Mouse (Mus musculus): ENCODE results near the gene E130208F15Rik.
A peak's percentile ranks its signal among the peaks of the same experiment; 100 is the strongest.

Gene E130208F15Rik

DNA sequence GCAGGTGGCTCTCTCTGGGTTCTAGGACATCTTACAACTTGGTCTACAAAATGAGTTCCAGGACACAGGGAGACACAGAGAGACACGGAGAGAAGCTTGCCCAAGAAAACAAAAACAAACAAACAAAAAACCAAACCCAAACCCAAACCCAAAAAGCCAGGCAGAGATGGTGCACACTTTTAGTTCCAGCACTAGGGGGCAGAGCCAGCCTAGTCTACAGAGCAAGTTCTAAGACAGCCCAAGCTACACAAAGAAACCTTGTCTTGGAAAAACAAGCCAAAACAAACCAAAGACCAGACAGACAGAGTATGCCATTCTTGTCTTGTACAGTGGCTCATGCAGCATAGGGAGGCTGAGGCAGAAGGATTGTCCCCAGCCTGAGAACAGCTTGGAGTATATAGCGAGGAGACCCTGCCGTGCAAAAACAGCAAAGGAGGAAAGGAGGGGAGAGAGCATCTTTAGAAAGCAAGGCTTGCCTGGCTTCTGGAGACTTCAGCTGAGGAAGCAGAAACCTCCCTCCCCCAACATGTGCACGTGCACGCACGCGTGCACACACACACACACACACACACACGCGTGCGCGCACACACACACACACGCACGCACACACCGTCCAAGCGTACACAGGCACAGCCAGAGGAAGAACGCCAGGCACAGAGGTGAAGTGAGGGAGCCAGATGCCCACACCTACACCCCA is 15.3 kb upstream of the E130208F15Rik start:
- DNase-seq (ENCODE audit: low read depth, low spot score): peak; percentile 56

DNA sequence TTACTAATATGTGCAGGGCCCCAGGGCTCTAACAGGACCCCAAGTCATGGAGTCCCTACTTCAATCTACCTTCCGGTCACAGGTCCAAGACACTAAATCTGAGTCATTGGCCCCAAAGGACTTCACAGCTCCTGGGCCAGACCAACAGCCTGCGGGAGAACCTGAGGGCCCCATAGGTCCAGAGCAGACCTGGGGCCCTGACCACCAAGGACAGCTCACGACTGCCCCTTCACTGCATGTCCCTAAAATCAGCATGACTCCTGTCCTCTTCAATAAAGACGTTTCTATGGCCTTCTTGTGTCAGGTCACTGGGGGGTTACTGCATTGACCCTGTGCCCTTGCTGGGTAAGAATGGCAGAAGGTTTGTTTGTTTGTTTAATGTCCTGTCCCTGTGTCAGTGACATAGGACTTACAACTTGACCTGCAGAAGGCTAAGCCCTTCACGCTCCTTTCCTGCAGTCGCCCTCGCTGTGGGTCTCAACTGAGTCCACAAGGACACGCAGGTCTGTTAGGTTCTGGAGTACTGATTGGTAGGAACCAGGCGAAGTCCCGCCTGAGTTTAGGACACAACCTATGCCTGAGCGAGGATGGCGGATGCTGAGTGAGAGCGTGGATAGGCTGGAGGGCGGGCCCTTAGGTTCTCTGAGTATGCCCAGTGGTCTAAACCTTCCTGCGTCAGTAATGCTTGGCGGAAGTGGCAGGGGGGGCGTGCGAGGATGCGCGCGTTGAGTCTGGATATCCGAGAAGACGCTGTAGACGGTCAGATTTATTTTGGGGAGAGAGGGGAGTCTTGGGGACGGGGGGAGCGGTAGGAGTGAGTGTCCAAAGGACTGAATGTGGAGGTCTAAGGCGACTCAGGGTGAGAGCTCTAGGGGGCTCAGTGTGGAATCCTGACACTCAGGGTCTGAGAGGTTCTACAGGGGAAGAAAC is 13.2 kb upstream of the E130208F15Rik start, which contains the start of gene Alkbh6:
Gene Alkbh6, plus strand, starts transcription at position 642 of the 930 bp plus-strand sequence.
- DNase-seq (ENCODE audit: low read depth, low spot score): peak; percentile 97

DNA sequence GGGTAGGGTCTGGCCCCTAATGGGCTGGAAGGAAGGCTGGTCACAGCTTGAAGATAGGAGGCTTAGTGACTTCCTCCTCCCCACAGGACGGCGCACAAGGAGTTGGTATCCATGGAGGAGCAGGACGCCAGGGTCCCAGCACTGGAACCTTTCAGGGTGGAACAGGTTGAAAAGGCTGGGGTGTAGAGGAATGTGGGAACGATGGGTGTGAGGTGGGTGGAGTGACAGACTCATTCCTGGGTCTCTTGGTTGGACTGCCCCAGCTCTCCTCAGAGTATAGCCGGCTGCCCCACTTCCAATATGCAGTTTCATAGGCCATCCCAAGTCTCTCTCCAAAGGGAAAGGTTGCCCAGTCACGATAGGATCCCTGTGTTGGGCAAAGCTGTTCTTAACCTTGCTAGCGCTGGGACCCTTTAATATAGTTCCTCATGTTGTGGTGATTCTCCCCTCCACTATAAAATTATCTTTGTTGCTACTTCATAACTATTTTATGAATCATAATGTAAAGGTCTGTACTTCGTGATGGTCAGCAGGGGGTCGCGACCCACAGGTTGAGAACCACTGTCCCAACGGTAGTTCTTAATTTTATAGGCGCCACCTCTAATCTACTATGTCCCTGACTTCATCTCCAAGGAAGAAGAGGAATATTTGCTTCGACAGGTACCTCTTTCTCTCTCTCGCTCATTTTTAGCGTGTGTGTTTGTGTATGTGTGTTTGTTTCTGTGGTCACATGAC is 12.0 kb upstream of the E130208F15Rik start:
- DNase-seq (ENCODE audit: low read depth, low spot score): no peak

DNA sequence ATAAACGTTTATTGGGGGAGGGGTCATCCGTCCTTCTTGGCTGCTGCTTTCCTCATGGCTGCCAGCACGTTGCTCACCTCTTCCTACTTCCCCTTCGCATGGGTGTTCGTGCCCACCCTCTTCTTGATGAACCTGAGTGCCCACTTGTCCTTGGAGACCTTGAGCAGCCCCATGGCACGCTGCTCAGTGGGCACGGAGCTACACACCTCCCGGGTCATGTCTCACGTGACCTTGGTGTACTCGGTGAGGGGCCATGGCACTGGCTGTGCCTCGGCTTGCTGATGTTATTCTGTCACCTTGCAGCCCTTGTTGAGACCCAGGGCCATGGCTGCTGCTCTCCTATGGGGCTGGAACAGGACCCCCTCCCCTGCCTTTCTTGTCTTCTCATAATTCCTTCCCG is 11.4 kb upstream of the E130208F15Rik start:
- DNase-seq (ENCODE audit: low read depth, low spot score): no peak

DNA sequence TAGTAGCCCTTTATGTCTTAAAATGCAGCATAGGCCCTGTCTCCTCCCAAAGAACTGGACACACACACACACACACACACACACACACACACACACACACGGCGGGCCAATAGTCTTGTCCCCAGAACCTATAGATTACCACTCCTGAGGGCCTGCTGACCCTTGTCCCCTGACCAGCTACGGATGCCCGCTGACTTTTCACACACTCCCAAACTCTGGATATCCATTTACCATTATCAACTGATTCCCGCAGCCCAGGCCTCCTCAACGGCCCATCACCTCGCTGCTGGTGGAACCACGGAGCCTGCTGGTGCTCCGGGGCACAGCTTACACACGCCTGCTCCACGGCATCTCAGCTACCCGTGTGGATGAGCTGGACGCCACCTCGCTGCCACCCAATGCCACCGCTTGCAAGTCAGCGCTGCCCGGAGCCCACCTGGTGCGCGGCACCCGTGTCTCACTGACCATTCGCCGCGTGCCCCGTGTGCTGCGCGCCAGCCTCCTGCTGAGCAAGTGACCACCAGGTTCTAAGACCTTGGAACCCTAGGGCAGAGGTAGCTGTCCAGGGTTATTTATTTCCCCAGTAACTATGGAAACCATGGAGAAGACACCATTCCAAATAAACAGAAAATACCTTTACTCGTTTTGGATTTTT is 7.7 kb upstream of the E130208F15Rik start:
- DNase-seq (ENCODE audit: low read depth, low spot score): no peak

DNA sequence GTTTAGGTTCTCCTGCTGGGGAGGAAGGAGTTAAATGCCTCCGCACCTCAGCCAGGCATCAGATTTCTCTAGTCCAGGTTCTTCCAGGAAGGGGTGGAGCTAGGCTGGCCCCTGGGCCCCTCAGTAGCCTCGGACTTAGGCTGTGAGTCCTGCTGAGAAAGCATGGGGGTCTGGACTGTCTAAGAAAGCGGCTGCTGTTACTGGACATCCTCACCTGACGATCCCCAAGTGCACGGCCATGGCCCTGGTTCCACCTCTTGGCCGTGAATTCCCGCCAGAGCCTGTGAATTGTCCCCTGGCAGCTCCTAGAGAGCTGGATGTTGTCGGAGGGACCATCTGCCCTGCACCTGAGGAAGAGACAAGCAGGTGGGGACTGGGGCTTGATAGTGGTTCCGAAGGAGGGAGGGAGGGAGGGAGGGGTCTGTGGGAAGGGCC is 6.8 kb upstream of the E130208F15Rik start, which contains the start of gene Syne4:
Gene Syne4, plus strand, starts transcription at position 87 of the 435 bp plus-strand sequence.
- DNase-seq (ENCODE audit: low read depth, low spot score): no peak

DNA sequence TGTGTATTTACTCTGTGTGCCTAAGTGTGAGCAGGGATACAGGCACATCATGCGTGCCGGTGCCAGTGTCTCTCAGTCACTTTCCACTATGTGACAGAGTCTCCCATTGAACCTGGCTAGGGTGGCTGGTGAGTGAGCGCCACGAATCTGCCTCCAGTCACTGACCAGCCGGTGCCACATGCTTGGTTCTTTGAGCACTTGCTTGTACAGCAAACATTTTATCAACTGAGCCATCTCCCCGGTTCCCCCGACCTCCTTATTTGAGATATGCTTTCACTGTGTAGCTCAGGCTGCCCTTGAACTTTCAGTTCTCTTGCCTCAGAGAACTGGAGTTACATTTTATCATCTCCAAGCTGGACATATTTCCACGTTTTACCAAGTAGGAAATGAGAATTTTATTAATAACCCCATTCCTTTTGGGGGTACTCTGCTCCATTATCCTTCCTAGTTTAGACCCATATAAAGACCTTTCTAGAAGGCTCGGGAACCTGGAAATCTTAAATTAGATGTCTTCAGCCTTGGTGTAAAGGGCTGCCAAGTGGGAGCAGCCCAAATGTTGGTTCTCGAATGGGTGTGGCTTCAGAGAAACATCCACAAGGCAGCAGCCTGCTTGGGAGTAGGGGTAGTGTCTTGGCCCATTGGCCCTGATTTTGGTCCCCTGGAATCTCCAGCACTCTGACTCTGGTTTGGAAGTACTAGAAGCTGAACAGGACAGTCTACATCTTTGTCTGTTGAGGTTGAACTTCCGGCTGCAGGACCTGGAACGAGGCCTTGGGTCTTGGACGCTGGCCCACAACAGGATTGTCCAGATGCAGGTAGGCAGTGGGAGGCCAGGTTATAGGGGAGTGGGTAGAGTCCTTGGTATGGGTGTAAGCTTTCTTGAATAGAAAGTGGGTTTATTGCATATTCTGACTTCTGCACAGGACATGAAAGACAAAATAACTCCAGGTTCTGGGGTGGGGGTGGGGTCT is 5.7 kb upstream of the E130208F15Rik start:
- DNase-seq (ENCODE audit: low read depth, low spot score): no peak

DNA sequence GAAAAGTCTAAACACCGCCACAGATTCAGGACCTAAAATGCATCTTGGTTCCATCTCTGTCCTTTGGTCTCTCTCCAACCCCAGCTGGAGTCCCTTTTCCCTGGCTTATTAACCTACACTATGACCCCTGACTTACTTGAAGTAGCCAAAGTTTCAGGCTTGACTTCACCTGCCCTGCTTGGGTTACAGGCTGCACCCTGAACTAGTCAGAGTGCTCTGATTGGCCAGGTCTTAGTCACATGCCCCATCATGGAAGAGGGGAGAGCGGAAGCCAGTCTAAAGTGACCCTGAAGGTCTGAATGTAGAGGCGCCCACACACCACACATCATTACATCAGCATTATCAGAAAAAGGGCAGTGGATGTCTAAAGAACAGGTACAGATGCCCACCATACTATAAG is 3.4 kb upstream of the E130208F15Rik start:
- no peak for DNase-seq (ENCODE audit: low read depth, low spot score)

DNA sequence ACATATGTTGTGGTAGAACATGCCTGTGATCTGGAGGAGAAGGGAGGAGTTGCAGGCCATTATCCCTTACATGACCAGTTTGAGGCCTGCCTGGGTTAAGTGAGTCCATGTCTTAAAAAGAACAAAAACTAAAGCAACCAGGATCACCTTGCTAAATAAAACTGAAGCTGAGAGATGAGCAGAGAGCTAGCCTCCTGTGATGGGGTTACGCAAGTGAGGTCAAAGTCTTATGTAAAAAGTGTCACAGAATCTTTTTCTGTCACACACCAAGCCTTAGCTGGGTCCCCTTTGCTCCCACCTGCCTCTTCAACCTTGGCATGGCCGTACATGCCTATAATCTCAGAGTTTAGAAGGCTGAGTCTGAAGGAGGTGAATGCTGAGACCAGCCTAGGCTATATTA is 594 bp upstream of the E130208F15Rik start:
- DNase-seq (ENCODE audit: low read depth, low spot score): no peak

DNA sequence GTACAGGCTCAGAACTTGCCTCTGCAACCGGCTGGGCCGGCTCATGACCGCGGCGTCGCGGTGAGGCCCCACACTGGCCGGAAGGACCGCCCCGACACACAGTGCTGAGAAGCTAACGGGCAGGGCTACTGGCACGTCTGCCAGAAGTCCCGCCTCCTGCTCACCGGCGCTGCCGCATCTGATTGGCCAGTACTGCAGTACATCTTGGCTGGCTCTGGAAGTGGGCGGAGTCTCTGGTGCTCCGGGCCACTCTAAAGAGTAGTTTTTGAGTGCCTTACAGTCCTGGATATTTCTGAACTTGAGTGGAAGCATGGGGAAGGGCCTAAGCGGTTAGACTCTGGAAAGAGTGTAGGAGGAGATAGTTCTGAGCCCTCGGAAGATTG is 736 bp downstream of the E130208F15Rik start:
- DNase-seq (ENCODE audit: low read depth, low spot score): peak; percentile 96

DNA sequence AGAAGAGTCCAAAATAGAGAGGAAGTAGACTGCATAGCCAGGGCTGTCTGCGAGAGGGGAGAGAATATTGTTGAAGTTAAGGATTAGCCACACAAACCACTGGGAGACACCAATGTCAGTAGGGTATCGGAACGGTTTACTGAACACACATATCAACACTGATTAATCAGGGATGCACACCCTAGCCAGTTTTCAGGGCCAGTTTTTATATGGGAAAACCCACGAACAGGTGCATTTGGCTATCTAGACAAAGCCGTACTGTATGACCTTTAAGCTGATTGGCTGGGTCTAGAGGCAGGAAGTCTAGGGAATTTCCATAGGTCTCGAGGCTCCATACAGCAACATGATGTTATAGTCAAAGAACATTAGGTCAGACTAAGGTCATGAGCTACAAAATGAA is 1.3 kb downstream of the E130208F15Rik start:
- peak; percentile 29 for DNase-seq (ENCODE audit: low read depth, low spot score)

DNA sequence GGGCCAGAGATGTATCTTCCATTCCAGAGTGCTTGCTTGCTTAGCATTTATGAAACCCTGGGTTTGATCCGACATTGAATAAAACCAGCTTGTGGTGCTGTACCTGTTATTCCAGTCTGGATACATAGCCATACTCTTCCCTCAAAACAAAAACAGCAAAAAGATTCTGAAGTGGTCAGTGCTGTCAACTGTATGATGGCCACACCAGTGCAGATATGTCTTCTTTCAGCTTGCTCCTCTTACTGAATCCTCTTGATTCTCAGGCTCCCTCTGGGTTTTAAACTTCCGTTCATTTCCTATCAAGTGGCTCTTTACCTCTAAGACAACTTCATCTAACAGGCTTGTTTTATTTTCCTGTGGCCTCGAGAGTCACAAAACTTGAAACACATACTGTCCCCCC is 2.3 kb downstream of the E130208F15Rik start, which contains the start of gene Sdhaf1:
Gene Sdhaf1, minus strand, starts transcription at position 101 of the 400 bp plus-strand sequence.
- no peak for DNase-seq (ENCODE audit: low read depth, low spot score)

DNA sequence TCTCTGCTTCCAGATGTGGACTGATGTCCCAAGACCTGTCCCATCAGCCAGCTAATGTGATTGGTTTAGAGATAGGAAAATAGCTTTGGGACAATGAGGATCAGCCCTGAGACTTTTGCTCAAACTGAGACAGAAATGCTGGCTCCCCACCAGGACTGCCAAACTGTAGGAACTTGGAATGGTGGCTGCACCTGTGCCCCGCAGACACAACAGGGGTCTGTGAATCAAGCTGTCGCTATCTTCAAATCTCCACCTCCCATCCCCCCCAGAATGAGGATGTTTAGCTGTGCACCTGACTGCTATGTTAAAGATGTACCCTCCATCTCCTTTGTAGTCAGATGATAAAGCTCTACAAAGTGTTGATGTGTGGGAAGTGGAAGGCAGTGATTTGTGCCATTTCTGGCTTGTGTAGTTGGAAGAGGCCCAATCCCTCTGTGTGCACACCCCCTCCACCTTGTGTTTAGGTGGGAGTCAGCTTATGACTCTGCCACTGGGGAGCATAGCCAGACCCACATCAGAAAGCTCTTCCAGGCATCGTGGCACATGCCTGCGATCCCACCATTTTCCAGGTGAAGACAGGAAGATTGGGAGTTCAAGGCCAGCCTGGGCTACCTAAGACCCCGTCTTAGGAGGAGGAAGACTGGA is 2.9 kb downstream of the E130208F15Rik start:
- DNase-seq (ENCODE audit: low read depth, low spot score): no peak

DNA sequence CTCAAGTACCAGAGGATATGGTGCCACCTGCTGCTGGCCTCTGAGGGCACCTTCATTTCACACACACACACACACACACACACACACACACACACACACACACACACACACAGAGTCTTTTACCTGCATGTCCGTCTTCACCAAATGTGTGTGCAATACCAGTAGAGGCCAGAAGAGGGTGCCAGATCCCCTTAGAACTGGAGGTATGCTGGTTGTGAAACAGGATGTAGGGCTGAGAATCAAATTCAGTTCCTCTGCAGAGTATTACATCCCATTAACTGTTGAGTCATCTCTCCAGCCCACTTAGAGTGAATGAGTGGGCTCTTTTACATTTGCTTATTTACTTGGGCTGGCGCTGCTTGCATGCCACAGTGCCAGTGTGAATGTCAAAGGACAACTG is 3.8 kb downstream of the E130208F15Rik start:
- peak; percentile 62 for DNase-seq (ENCODE audit: low read depth, low spot score)

DNA sequence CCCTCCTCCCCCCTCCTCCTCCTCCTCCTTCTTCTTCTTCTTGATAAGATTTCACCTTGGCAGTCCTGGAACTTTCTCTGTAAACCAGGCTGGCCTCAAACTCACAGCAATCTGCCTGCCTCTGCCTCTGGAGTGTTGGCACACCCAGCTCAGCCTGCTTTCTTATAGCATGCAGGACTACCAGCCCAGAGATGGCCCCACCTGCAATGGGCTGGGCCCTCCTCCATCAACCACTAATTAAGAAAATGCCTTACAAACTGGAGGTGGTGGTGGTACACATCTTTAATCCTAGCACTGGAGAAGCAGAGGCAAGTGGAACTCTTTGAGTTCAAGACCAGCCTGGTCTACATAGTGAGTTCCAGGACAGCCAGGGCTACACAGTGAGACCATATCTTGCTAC is 4.9 kb downstream of the E130208F15Rik start:
- no peak for DNase-seq (ENCODE audit: low read depth, low spot score)

DNA sequence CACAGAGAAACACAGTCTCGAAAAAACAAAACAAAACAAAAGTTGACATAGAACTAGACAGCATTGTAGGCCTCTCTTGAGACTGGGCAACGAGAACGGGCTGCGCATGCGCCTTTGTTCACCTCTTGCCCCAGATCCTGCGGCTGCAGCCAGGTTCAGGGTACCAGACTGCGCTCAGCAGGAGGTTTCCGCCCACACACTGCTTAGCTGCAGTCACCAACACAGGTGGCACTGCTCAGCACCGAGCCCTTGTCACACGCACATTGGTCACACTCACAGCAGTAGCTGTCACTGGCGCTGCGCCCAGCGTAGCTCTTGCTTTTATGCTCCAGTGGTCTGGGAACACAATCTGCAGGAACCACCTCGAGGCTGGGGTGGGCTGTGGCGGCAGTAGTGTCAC is 5.6 kb downstream of the E130208F15Rik start:
- no peak for DNase-seq (ENCODE audit: low read depth, low spot score)

DNA sequence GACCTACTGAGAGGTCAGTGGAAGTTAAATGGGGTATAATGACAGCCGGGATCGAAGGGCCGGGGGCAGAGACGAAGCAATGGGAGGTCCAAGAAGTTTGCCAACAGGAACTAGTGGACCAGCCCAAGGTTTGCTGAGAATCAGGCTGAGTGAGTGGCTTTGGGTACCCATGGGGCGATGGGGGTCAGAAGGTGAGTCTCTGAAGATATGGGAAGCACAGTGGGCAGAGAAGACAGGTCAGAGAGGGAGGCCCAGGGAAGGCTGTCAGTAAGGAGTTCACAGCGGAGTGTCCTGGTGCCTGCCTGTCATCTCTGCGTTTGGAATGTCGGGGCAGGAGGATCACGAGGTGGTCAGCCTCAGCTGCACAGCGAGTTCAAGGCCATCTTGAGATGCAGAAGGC is 6.8 kb downstream of the E130208F15Rik start:
- DNase-seq (ENCODE audit: low read depth, low spot score): no peak

DNA sequence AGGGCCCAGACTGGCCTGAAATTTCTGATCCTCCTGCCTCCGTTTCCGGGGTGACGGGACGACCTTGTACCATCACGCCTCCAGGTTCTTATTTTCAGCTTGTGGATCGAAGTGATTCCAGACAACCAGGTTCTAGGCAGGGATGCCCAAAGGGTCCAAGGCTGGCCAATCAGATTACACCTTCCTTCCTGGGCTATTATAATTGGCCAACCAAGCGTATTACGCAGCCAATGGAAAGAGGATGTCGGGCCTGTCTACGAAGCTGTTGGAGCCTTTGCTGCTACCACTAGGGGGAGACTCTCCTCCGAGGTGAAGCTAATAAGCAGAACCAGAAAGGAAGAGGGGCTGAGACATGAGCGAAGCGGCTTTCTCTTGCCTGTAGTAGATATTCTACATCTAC is 10.3 kb downstream of the E130208F15Rik start:
- DNase-seq (ENCODE audit: low read depth, low spot score): peak; percentile 60

DNA sequence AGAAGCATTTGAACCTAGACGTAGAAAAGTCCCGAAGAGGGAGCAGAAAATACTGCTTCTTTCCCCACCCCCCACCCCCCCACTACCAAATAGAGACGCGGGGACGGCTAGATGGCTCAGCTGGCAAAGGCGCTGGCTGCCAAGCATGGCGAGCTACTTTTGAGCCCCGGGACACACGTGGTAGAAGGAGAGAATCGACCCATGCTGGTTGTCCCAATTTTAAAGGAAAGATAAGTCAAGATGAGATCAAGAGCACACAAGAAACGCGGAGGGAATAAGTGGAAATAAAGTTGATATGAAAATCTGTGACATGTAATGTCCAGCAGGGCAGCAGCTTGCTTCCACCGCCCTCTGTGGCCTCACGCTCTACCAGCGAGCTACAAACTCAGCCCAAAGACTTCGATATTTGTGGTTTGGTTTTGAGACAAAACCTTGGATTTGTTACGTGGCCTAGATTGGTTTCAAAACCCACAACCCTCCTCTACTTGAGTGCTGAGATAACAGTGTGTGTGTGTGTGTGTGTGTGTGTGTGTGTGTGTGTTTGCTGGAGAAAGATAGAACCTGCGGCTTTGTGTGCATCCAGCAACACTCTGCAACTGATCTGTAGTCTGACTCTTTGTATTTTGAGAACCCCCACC is 11.2 kb downstream of the E130208F15Rik start:
- no peak for DNase-seq (ENCODE audit: low read depth, low spot score)
